Mouse (Mus musculus) WW6 (cell line): ENCODE measurements around the gene Dcaf11.

Experiments used
- DNase-seq: peaks from one replicate; pipeline ENCODE4 v3.0.0-alpha.2; 2013; ENCODE audit warnings: low read depth, low spot score

Gene Dcaf11

DNA sequence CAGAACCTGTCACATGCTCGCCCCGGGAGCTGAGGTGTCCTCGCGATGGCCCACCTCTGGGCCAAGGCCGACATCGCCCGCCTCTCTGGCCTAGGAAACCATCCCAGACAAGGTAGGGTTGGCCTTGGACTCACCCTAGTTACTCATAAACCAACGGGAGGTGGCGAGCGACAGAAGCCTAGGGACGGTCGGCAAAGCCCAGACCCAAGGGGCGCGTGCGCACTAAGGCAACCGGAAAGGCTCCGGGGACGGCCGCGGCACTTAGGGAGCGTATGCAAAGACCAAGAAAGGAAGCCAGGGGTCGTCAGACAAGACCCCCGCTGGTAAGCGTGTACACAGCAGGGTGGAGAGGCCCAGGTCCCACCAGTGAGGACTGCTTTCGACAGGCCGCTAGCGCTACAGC, at the start of gene Dcaf11:
TSS of gene Dcaf11 (plus strand) at position 208 of the 403 bp plus-strand sequence.
- DNase-seq: peak; percentile 94

DNA sequence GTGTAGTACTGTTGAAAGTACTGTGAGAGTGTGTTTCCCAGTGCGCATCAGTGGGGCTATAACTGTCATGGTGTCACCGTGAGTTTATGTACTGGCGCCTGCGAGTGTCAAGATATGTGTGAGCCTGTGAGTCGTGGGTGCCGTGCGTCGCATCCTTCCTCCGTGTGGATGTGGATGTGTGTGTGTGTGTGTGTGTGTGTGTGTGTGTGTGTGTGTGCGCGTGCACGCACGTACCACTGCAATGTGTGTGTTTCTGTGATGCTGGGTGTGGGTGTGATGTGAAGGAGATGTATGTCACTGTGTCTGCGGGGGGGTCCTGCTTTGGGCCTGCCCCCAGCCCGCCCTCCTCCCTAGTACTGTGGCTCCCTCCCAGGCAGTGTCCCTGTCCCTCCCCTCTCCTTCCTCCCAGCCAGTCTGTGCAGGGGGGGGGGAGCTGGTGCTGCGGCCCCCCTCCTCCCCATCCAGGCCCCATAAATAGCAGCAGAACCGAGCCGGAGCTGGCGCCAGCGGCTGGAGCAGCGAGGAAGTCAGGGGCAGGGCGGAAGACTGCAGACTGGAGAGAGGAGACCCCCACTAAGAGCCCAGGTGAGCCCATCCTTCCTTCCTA, 49.6 kb upstream of the Dcaf11 start, which contains the start of gene Cpne6:
TSS of gene Cpne6 (plus strand) at position 321 of the 607 bp plus-strand sequence.
- DNase-seq: no peak

DNA sequence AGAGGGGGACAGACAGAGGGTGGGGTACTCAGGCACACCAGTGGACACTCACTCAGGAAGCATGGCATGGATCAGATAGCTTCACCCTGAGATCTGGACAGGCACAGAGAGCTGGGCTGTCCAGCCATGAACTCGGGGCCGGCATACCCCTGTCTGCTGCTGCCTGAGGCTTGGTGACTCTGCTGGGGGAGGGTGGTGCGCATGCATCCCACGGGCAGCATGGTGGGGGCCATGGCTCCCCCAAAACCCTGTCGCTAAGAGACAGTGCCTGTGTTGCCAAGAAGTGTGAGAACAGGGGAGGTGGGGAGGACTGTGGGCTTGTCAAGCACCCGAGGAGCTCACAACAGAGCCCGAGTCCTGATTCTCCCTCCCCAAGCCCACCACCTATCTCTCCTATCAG, 48.8 kb upstream of the Dcaf11 start:
- DNase-seq: no peak

DNA sequence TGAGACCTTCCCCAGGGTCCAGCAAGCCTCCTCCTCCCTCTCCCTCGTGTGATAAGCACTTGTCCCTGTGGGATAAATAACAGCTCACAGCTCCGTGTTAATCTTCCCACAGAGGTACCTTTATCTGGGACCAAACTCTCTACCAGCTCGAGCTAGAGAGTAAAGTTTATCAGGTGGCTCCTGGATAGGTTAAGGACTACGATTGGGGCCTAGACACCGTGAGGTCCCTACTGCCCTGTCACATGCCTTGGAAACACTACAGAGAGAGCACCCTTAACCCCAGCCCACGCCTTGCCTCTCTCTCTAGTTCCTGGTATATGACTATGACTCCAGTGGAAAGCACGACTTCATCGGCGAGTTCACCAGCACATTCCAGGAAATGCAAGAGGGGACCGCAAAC, 45.9 kb upstream of the Dcaf11 start:
- no peak for DNase-seq

- no peak for DNase-seq
Measured at GRCm38 (mm10) chr14:55515846-55516245, 44.0 kb upstream of the Dcaf11 start.

- DNase-seq: no peak
Measured at GRCm38 (mm10) chr14:55518897-55519296, 40.9 kb upstream of the Dcaf11 start.

- DNase-seq: no peak
Measured at GRCm38 (mm10) chr14:55519604-55520003, 40.2 kb upstream of the Dcaf11 start.

DNA sequence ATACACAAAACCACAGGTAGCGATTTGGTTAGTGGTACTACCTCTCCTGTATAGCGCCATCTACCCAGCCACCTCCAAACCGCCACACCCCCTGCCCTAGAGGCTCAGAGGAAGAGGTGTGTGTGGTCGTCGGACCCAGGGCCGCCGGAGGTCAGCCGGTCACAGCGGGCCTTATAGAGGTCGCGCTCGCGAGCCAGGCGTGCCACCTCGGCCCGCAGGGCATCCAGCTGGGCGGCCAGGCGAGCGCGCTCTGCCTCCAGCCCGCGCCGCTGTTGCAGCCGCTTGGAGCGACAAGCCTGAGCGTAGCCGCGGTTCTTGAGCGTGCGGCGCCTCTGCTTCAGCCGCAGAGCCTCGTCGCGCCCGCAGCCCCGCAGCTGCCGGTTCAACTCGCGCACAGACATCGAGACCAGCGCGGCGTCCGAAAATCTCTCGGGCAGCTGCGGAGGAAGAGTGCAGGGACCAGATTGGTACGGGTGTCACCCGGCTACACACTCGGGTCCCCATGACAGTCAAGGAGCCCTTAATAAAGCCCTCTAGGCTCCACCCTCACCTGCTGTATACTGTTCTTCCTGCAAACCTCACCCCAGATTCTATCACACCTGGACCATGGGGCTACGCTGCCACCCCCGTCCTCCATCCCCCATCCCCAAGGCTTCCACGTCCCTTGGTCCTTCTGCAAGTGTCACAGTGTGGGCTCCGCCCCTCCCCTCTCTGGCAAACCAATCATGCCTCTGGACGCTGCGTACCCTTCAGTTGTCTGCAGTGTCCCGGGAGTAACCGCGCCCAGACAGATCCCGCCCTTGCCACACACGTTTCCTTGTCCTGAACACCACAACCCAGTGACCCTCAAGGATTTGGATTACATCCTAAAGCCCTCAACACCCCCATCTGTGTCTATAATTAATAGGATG, 39.1 kb upstream of the Dcaf11 start:
- DNase-seq: no peak

DNA sequence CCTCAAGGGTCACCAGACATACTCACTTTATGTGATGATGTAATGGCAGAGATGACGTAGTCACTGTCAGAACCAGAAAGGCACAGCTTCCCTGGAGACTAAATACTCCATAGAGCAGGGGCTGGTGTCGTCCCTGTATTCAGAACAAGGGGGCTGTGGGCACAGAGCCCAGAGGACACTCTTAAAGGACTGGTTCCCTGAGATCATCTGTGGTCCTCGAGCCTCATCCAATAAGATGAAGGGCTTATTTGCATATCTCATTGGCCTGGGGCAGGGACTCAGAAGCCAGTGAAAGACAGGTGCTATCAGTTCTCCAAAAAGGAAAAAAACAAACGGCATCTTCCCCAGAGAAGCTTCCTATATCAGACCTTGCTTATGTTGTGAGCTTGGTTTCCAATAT, 35.7 kb upstream of the Dcaf11 start:
- no peak for DNase-seq

DNA sequence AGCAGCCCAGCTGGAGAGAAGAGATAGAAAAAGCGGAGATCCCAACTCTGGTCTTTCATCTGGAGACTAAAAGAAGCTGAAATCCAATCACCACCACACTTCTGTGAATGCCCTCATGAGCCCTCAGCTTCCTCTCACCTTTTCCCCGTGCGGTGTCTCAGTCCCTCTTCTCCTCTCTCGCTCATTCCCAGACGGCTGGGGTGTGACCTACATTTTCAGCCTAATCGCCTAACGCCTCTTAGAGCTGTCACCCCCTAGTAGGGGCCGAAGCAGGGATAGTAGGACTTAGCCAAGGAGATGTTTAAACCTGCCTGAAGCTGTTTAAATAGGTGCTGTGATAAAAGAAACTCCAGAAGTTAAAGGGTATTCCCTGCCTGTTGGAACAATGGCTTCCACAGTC, 35.0 kb upstream of the Dcaf11 start, which contains the start of gene Nrl:
TSS of gene Nrl (minus strand) at position 197 of the 400 bp plus-strand sequence.
- DNase-seq: no peak

DNA sequence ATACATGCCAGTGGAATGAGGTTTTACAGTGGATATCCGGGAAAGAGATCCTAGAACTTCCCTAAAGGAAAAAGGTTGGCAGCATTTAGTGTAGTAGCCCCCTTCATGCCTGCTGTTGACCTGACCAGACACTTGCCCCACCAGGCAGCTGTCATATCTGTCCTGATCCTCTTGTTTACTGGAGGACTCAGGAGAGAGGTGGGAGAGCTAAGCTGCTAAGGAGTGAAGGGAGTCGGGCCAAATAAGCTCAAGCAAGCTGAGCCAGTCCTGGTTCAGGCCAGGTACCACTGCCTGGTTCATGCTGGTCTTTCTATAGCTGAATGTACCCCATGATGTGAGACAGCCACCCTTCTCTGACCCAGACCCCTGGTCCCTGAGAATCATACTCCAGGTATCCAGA, 33.1 kb upstream of the Dcaf11 start:
- no peak for DNase-seq

DNA sequence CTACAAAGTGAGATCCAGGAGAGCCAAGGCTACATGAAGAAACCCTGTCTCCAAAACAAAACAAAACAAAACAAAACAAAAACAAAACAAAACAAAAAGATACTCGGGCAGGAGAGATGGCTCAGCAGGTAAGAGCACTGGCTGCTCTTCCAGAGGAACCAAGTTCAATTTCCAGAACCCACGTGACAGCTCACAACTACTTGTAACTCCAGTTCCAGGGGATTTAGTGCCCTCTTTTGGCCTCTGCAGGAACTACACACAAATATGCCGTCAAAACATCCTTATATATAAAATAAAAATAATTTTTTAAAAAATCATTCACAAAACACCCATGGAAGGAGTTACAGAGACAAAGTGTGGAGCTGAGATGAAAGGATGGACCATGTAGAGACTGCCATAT, 31.9 kb upstream of the Dcaf11 start:
- no peak for DNase-seq

DNA sequence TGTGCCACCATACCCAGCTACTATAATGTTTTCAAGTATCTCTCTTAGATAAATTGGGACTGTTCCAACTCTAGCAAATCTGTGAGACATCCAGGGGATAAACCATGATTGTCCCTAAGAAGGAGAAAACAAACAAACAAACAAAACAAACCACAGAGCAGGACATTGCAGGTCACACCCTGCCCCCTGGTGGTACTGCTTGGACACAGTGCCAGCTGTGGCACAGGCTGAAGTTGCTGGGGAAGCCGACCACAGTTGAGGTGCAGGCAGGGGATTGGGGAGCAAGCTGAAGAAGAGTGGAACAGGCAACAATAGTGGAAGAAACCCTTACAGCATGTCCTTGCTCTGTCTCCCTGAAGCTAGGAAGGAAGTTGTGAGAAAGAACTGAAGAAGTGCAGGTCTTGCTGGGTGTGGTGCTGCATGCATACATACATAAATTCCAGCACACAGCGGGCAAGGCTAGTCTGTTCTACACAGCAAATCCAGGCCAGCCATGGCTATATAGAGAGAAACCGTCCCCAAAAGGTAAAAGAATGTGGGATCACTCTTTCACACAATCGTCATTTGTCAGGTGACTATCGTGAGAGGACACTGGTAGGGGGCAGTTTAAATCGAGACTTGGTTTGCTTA, 23.6 kb upstream of the Dcaf11 start:
- DNase-seq: no peak

- DNase-seq: peak; percentile 67
Measured at GRCm38 (mm10) chr14:55540067-55540786, 19.6 kb upstream of the Dcaf11 start, which contains the start of gene Pck2. Pck2 (plus strand) TSS chr14:55540266.

DNA sequence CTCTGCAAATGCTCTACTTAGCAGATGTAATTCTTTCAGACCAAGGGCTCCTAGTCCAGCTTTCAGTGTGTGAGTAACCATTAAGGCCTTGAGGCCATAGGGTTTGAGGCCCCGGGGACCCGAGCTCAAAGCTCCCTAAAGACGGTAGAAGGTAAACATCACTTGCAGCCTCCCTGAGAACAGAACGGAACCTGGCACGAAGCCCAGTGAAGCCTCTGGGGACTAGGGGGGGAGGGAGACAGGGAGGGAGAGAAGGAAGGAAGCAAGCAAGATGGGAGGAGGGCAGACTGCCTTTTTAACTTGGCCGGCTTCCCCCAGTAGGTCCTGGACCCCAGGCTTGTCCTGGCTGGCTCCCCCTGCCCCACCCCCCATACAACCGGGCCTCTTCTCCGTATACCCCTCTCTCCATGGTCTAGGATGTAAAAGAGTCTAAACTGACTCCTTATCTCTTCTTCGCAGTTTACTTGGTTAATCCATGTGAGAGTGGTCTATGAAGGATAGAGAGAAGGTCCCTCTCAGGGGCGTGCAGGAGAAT, 19.0 kb upstream of the Dcaf11 start:
- DNase-seq: no peak

DNA sequence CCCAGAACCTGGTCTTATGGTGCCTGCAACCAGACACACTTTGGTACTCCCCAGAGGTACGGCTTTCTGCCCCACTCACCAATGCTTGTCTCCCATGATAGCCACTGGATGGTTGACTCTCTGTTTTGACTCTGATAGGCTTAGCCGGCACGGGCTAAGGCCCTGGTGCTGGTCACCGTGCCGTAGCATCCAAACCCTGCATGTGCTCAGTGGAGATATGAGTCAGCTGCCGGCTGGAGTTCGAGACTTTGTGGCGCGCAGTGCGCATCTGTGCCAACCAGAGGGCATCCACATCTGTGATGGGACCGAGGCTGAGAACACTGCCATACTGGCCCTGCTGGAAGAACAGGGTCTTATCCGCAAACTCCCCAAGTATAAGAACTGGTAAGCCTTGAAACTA, 17.5 kb upstream of the Dcaf11 start:
- DNase-seq: no peak

DNA sequence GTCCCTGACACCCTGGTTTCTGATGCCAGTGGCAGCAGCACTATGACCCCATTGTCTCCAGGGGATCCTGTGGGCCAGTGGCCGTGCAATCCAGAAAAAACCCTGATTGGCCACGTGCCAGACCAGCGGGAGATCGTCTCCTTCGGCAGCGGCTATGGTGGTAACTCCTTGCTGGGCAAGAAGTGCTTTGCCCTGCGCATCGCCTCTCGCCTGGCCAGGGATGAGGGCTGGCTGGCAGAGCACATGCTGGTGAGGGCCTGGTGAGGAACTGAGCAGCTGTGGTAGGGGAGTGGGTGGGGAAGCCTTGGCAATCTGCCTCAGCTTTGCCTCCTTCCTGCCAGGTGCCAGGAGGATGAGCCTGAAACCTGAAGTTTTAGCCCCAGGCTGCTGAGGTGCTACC, 15.5 kb upstream of the Dcaf11 start:
- DNase-seq: no peak

DNA sequence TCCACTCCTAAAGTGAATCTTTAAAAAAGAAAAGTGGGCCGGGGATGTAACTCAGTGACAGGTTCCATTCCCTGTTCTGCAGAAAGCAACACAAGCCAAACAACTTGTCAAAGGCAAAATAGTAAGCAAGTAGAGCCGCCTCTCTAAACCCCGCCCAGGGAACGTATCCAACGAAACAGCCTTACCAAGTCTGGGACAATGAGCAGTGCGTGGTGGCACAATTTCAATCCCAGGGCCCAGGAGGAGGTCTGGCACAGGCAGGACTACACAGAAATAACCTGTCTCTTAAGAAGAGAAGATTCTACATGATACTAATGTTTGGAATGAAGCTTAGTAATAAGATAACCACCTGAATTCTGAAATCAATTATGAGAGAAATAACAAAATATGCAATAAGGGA, 9.6 kb upstream of the Dcaf11 start:
- no peak for DNase-seq

- no peak for DNase-seq
Measured at GRCm38 (mm10) chr14:55551347-55551746, 8.5 kb upstream of the Dcaf11 start.

DNA sequence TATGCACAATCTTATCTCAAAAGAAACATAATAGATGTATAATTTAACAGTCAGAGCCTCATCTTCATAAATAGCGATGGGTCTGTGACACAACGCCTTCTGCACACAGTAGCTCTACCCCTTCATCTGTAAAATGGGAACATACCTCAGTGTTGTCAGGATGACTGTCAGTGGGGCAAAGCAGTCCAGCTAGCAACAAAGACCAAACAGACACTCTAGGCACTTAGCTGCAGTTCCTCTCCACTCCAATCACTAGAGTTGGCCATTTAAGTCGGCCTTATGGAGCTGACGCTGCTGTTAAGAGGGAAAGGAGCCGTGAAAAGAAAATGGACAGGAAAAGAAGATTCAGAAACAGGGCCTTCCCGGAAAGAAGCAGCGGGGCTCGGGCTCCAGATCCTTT, 8.0 kb upstream of the Dcaf11 start:
- DNase-seq: no peak

DNA sequence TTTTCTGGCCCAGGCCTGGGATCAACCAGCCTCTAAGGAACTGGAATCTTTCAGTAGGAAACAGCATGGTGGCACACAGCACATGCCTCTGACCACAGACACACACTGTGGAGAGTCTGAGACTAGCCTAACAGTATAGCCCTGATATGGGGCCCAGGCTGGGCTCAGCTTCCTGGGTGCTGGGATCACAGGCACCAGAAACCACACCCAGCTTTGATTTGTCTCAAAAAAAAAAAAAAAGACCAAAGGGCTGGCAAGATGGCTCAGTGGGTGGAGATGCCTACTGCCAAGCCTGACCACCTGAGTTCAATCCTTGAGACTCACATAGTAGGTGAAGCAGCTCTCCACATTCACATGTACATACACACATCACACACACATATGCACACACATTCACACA, 5.2 kb upstream of the Dcaf11 start:
- no peak for DNase-seq

GRCm38 (mm10) chr14:55555788-55556187, 4.0 kb upstream of the Dcaf11 start:
- DNase-seq: no peak
